Mouse (Mus musculus) midbrain, embryonic 15.5 days (tissue): Measurements from ENCODE around the gene Cnn3. TPM values are rescaled to one million over a fixed set of nuclear protein-coding genes. Genes with fewer than 3 reads are reported as not detected.

ENCODE experiments used
- ATAC-seq: fragments of 200-750 bp; cut with Nextera tagmentation; replicated peaks from 2 replicates; pipeline ENCODE4 v1.8.0; 2017; ENCODE audit warnings: moderate TSS enrichment
- H3K27ac ChIP-seq: fragments of 300-500 bp; sonication (generic); 2 replicates; pipeline ENCODE4 v1.5.1; 2015; ENCODE audit warnings: mild to moderate bottlenecking, inconsistent platforms
- H3K27me3 ChIP-seq: fragments of 300-500 bp; sonication (generic); replicated peaks from 2 replicates; pipeline ENCODE4 v1.6.1; 2015; ENCODE audit warnings: inconsistent platforms
- H3K36me3 ChIP-seq: fragments of 300-500 bp; sonication (generic); replicated peaks from 2 replicates; pipeline ENCODE4 v1.6.1; 2015; ENCODE audit warnings: inconsistent platforms
- H3K4me1 ChIP-seq: fragments of 300-500 bp; sonication (generic); 2 replicates; pipeline ENCODE4 v1.6.1; 2015; ENCODE audit warnings: inconsistent platforms
- H3K4me2 ChIP-seq: fragments of 300-500 bp; sonication (generic); 2 replicates; pipeline ENCODE4 v1.6.1; 2015; ENCODE audit warnings: inconsistent platforms, mild to moderate bottlenecking, moderate library complexity
- H3K4me3 ChIP-seq: fragments of 300-500 bp; sonication (generic); 2 replicates; pipeline ENCODE4 v1.5.1; 2015; ENCODE audit warnings: mild to moderate bottlenecking, inconsistent platforms
- H3K9ac ChIP-seq: fragments of 300-500 bp; sonication (generic); 2 replicates; pipeline ENCODE4 v1.6.1; 2015; ENCODE audit warnings: mild to moderate bottlenecking, inconsistent platforms
- H3K9me3 ChIP-seq: fragments of 300-500 bp; sonication (generic); 2 replicates; pipeline ENCODE4 v1.6.1; 2016; ENCODE audit warnings: inconsistent platforms
- WGBS: fragments of 180-500 bp; shearing (Covaris S2); methylation state at CpG from one replicate; pipeline ENCODE4 v1.1.7; 2015; ENCODE audit warnings: mixed read lengths; 5-methylcytosine and 5-hydroxymethylcytosine counted together
- polyA plus RNA-seq: library from polyadenylated mRNA; unstranded; fragments of >200 nt; fragmentation: Nextera tagmentation; extraction: Ambion mirVana; gene quantifications from 2 replicates; pipeline ENCODE4 v1.2.1, GENCODE M21; 2015

Cnn3 gene
- polyA plus RNA-seq, 1 experiment from 2014 or later, result 369 TPM

DNA sequence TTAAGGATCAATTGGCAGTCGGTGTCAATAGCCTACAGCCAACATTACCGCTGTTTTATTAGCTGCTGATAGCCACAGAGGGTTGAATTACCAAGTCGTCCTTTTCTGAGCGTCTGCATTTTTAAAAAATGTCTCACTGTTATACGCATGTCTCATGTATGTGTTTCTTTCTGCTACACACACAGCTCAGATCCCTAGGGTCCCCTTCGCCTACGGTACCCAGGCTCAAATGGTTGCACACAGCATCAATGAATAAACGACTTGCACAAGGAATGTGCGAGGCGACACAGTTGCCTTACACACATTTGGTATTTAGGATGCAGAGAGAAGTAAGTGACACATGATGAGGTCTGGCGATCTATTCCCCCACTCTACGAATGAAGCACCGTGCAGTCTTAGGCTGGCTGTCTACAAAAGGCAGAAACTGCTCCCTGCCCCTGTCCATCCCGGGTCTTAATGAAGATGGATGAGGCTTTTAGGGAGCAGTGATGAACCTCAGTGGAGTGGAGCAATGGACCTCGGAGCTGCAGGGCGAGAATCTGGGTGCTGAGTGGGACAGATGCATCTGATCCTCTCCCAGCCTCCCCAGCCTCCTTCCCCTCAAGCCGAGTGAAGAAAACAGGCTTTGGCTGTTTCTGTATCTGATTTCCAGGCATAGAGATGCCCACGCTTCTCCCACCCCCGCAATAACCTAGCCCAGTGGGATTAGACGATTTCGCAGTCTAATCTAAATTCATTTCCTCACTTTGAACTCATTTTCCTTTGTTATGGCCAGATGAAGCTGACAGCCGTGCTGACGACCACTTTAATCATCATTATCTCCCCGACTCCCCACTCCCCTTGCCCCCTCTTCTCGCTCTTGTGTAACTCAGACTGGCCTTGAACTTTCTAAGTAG, 57.2 kb downstream of the Cnn3 start:
- no peak overlapping the region for H3K4me3 ChIP-seq

DNA sequence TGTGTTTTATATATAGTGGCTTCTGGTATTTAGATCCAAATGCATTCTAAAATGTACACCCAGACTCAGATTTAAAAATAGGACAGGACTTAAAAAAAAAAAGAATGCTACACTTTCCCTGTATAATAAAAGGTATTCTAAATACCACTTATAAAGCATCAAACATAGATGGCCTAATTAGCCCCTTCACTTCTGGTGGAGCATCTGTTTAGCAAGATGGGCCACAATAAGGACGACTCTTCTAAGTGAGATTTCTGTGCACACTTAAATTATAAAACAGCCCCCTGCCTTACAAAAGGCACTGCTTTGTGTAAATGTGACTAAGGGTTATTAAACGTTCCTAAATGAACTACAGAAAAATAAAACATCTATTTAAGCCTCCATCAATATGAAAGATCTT, 58.9 kb downstream of the Cnn3 start:
- no peak overlapping the region for H3K4me2 ChIP-seq
- H3K27me3 ChIP-seq, result no peaks in the 10 kb centered on the region
- no peak overlapping the region for H3K27ac ChIP-seq
- H3K4me3 ChIP-seq, result no peak overlapping the region
- no peak for ATAC-seq
- WGBS, result 56% methylated on average over 2 of the region's 2 CpGs
- H3K9ac ChIP-seq, result no peak overlapping the region
- no peaks in the 10 kb centered on the region for H3K9me3 ChIP-seq
- no peaks in the 10 kb centered on the region for H3K36me3 ChIP-seq
- peaks cover 41% of the 10 kb centered on the region for H3K4me1 ChIP-seq

More for the DNA sequence above, 57.2 kb downstream of the Cnn3 start:
- no peaks in the 10 kb centered on the region for H3K27me3 ChIP-seq
- peak overlapping the region; percentile 26 for H3K4me2 ChIP-seq
- peak; percentile 13; the same call in 1 of the 2 replicates for ATAC-seq
- 39% methylated on average over 25 of the region's 25 CpGs for WGBS
- H3K36me3 ChIP-seq, result no peaks in the 10 kb centered on the region
- H3K9me3 ChIP-seq, result no peaks in the 10 kb centered on the region
- no peak overlapping the region for H3K9ac ChIP-seq
- H3K27ac ChIP-seq, result no peak overlapping the region
- H3K4me1 ChIP-seq, result peaks cover 34% of the 10 kb centered on the region

DNA sequence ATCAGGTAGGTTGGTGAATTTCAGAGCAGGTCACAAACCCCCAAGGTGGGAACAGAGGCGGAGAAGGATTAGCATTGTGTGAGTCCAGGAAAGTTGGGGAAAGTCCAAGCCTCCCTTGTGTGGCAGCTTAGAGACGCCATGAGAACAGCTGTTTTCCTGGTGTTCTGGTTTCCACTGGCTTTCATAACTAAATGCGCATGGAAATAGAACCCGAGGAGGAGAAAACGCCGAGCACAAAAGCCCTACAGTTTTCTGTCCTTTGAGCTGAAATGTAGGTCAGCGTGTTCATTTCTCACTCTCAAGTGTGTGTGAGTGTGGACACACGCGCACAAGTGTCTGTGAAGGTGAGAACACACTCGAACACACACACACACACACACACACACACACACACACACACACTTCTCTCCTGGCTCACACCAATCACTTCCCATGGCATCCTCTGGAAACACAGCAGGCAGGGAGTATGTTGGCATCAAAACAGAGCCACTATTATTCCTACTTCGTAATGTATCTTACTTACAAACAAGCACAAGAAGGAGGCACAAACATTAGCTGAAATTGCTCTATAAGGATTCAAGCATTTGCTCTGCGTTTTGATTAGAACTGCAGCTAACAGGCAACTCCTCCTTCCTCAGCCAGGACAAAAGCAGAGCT, 63.3 kb downstream of the Cnn3 start:
- peaks cover 14% of the 10 kb centered on the region for H3K4me1 ChIP-seq
- H3K9ac ChIP-seq, result no peak overlapping the region
- ATAC-seq, result no peak
- no peak overlapping the region for H3K4me3 ChIP-seq
- H3K27me3 ChIP-seq, result no peaks in the 10 kb centered on the region
- H3K9me3 ChIP-seq, result no peaks in the 10 kb centered on the region
- no peak overlapping the region for H3K4me2 ChIP-seq
- H3K36me3 ChIP-seq, result no peaks in the 10 kb centered on the region
- 35% methylated on average over 12 of the region's 12 CpGs for WGBS
- H3K27ac ChIP-seq, result peak overlapping the region; percentile 36; the same call in 1 of the 2 replicates

DNA sequence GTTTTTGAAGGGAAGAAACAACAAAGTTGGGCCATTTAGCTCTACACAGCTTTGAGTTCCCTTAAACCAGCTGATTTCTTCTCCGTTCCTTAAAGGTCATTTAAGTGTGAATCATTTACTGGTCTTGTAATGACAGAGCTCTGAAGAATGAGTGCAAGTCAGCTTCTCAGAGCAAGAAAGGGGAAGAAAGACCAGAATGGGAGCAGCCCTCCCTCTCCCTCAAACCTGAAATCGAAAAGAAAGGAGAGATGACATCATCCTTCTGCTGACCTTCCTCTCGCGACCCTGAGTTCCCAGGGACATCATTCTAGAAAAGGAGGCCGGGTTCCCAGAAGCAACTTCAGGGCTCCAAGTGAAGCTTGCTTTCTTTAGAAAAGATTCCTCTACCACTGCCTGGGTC, 64.6 kb downstream of the Cnn3 start:
- H3K27ac ChIP-seq, result no peak overlapping the region
- no peaks in the 10 kb centered on the region for H3K36me3 ChIP-seq
- no peak overlapping the region for H3K4me3 ChIP-seq
- H3K27me3 ChIP-seq, result no peaks in the 10 kb centered on the region
- no peak overlapping the region for H3K4me2 ChIP-seq
- WGBS, result 54% methylated on average over 5 of the region's 5 CpGs
- H3K9ac ChIP-seq, result no peak overlapping the region
- H3K9me3 ChIP-seq, result no peaks in the 10 kb centered on the region
- peaks cover 14% of the 10 kb centered on the region for H3K4me1 ChIP-seq
- no peak for ATAC-seq

DNA sequence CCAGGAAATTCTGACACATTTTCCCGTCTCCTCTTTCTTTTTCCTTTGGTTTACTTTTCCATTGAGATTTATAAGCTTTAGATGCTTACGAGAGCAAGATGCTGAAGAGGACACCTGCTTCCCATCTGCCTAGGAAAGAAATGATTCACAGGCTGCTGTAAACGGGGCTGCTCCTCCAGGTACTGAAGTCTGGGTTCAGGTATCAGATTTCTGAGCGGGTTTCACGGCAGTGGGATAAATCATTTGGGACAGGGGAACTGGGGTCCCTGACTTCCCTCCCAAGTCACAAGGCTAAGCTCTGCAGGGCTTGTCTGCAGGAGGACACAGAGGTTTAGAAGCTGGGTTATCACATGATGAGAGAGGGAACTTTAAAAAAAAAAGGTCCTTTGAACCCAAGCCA, 65.7 kb downstream of the Cnn3 start:
- ATAC-seq, result no peak

DNA sequence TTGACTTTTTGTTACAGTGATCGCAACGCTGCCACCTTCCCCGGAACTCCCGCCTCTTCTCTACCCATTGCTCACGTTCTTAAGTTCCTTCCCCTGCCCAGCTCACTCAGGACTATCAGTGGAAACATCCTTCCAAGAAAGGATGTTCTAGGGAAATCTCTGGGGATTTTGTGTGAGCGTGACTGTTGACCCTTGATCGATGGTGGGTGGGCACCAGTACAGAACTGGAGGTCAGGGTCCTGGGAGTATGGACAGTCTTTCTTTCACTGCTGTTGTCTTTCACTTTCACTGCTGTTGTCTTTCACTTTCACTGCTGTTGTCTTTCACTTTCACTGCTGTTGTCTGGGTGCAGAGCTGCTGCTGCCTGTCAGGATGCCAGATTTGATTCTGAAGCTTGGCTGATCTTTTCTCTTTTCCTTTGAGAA, 67.7 kb downstream of the Cnn3 start:
- H3K4me1 ChIP-seq, result peaks cover 12% of the 10 kb centered on the region
- no peak overlapping the region for H3K4me3 ChIP-seq
- H3K27ac ChIP-seq, result no peak overlapping the region
- H3K9me3 ChIP-seq, result no peaks in the 10 kb centered on the region
- no peak overlapping the region for H3K9ac ChIP-seq
- 91% methylated on average over 7 of the region's 7 CpGs for WGBS
- H3K27me3 ChIP-seq, result no peaks in the 10 kb centered on the region
- H3K4me2 ChIP-seq, result no peak overlapping the region
- no peaks in the 10 kb centered on the region for H3K36me3 ChIP-seq
- no peak for ATAC-seq

More for the DNA sequence above, 65.7 kb downstream of the Cnn3 start:
- Histone ChIP-seq H3K27me3 (no peaks in the 10 kb centered on the region), H3K4me3 (no peak overlapping the region), H3K9ac (no peak overlapping the region), H3K4me2 (no peak overlapping the region), H3K27ac (no peak overlapping the region), H3K36me3 (no peaks in the 10 kb centered on the region), H3K4me1 (peaks cover 14% of the 10 kb centered on the region), H3K9me3 (no peaks in the 10 kb centered on the region)
- 70% methylated on average over 5 of the region's 5 CpGs for WGBS

DNA sequence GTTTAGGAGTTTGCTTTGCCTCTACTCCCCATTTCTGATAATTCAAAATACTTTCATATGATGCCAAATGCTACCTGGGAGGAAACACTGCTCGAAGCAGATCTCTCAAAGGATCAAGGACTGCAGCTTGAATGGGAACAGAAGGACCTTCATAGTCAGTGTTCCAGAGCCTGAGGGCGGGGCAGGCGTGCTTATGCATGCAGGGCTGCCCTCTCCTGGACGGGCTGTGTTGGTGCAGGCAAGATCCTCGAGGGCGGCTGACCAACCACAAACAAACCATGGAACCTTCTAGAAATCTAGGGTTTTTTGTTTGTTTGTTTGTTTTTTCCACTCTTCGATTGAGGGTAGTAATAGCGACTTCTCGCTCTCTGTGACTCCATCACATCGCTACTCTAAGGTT, 73.9 kb downstream of the Cnn3 start:
- Histone ChIP-seq H3K27me3 (no peaks in the 10 kb centered on the region), H3K27ac (no peak overlapping the region), H3K36me3 (no peaks in the 10 kb centered on the region), H3K9me3 (no peaks in the 10 kb centered on the region), H3K4me3 (no peak overlapping the region), H3K4me1 (no peaks in the 10 kb centered on the region), H3K9ac (no peak overlapping the region), H3K4me2 (no peak overlapping the region)
- no peak for ATAC-seq
- WGBS, result 57% methylated on average over 10 of the region's 10 CpGs

DNA sequence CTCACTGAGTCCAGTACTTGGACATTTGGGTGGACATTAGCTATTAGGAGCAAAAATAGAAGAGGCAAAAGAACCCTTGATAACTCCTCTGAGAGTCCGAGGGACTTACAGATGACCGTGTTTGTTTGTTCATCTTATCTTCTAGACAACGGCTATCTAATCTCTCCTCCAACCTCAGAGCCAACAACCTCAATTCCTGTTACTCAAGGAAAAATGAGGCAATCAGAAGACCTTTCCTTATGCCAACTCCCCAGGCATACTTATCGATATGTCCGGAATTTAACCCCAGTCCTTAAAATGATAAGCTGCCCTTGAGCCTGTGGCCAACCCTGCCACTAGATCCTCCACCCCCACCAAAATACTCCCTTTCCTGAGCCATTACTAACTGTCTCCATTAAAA, 74.4 kb downstream of the Cnn3 start:
- Histone ChIP-seq H3K9ac (no peak overlapping the region), H3K9me3 (no peaks in the 10 kb centered on the region), H3K4me2 (no peak overlapping the region), H3K27ac (no peak overlapping the region), H3K27me3 (no peaks in the 10 kb centered on the region), H3K4me1 (no peaks in the 10 kb centered on the region), H3K4me3 (no peak overlapping the region), H3K36me3 (no peaks in the 10 kb centered on the region)
- WGBS, result 92% methylated on average over 5 of the region's 5 CpGs
- no peak for ATAC-seq

DNA sequence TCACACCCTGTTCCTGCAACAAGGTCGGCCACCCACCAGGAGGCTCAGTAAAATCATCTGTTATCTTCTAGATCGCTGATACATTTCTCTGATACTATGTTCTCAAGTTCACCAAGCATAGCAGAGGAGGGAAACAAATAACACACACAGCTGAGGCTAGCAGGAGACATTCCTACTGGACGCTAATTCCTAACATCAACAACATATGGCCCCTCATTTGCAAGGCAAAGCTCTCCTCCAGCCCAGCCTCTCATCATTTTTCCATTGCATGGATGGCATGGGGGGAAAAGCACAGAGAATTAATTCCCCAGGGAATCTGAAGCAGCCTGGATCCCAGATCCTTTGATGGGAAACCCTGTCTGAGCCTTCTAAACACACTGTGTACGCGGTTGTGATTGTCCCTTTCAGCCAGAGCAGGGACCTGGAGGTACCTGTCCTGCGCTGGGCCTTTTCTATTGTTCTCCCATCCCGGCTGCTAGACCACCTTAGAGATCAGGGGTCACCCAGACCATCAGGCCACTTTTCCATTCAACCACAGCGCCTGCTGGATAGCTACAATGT, 78.7 kb downstream of the Cnn3 start:
- Histone ChIP-seq H3K4me2 (no peak overlapping the region), H3K4me3 (no peak overlapping the region), H3K9ac (no peak overlapping the region), H3K27me3 (no peaks in the 10 kb centered on the region), H3K9me3 (no peaks in the 10 kb centered on the region), H3K36me3 (no peaks in the 10 kb centered on the region), H3K27ac (no peak overlapping the region), H3K4me1 (no peaks in the 10 kb centered on the region)
- no peak for ATAC-seq
- 60% methylated on average over 8 of the region's 8 CpGs for WGBS

DNA sequence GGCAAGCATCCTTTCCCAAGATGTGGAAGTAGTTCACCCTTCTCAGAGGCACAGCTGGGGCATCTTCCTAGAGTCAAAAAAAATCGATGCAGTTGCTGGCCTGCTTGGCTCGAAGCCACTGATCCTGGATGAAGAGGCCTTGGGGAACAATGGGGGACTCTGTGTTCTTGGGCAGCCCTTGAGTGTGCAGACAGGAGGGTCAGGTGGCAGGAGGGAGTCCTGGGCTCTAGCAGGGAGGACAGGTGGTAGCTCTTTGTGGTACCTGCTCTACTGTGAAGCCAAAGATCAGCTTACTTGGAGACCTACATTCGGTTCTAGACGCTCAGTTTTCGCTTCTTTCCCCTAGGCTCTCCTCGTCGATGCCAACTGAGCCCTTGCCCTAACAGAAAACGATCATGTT, 79.9 kb downstream of the Cnn3 start:
- WGBS, result 80% methylated on average over 8 of the region's 8 CpGs

DNA sequence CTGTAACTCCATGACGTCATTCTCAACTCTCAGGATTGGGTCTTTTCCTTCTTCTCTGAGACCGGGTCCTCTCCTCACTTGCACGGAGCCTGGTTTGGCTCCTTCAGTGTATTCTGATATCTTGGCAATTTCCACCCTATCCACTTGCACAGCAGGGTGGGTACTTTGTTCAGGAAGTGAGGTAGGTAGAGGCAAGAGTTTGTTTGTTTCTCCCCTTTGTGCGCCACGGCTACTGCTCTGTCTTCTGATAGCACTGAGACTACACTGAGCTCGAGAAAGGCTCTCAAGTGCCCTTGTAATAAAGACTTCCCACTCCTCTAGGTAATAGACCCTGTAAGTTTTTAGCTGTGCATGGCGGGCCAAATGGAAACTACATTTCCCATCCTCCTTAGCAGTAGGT, 80.5 kb downstream of the Cnn3 start:
- H3K27me3 ChIP-seq, result no peaks in the 10 kb centered on the region
- H3K9ac ChIP-seq, result no peak overlapping the region
- H3K27ac ChIP-seq, result no peak overlapping the region
- WGBS, result 92% methylated on average over 7 of the region's 7 CpGs
- no peaks in the 10 kb centered on the region for H3K36me3 ChIP-seq
- H3K4me2 ChIP-seq, result no peak overlapping the region
- no peaks in the 10 kb centered on the region for H3K9me3 ChIP-seq
- no peak for ATAC-seq
- no peak overlapping the region for H3K4me3 ChIP-seq
- no peaks in the 10 kb centered on the region for H3K4me1 ChIP-seq

More for the DNA sequence above, 79.9 kb downstream of the Cnn3 start:
- Histone ChIP-seq H3K4me2 (no peak overlapping the region), H3K9ac (no peak overlapping the region), H3K9me3 (no peaks in the 10 kb centered on the region), H3K36me3 (no peaks in the 10 kb centered on the region), H3K4me3 (no peak overlapping the region), H3K4me1 (no peaks in the 10 kb centered on the region), H3K27ac (no peak overlapping the region), H3K27me3 (no peaks in the 10 kb centered on the region)
- ATAC-seq, result no peak

DNA sequence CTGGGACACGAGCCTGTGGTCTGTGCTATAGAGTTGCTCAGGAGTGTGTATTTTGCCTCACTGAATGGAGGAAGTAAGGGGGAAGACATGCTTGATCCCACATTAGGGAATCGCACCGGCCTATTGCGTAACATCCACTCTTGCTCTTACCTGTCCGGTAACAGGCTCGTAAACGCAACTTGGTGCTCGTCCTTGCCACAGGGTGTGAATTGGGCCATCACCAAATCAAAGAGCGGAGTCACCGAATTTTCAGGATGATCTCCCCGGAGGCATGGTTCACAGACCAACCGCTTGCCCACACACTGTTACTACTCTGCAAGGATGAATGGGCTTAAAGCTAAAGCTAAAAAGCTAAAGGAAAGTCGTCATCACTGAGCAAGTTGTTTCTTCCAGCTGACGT, 81.4 kb downstream of the Cnn3 start:
- H3K4me3 ChIP-seq, result no peak overlapping the region
- no peak overlapping the region for H3K4me2 ChIP-seq
- 94% methylated on average over 14 of the region's 14 CpGs for WGBS
- H3K9me3 ChIP-seq, result no peaks in the 10 kb centered on the region
- no peaks in the 10 kb centered on the region for H3K27me3 ChIP-seq
- no peak overlapping the region for H3K27ac ChIP-seq
- ATAC-seq, result no peak
- no peak overlapping the region for H3K9ac ChIP-seq
- no peaks in the 10 kb centered on the region for H3K4me1 ChIP-seq
- H3K36me3 ChIP-seq, result no peaks in the 10 kb centered on the region
